Mouse (Mus musculus): ENCODE data around the gene Anapc13.

- TF ChIP-seq CTCF (IDR thresholded peaks at IDR 0.05; ENCODE audit: low read depth): no peak
- no peak for TF ChIP-seq EP300 (optimal IDR thresholded peaks at IDR 0.05)
Observed at GRCm38 (mm10) chr9:102601187-102601586, 24.9 kb upstream of the Anapc13 start.

All from stomach, postnatal 0 days (tissue).